Mouse (Mus musculus) spleen, adult 2 months (tissue): ENCODE results near the gene Ldb1.

Experiments used
- CTCF ChIP-seq: fragments of 200-500 bp; IDR thresholded peaks from 2 replicates; pipeline ENCODE4 v1.5.1; 2011; ENCODE audit warnings: mild to moderate bottlenecking, inconsistent platforms; ENCODE audit not compliant: insufficient read depth, insufficient read length, insufficient replicate concordance; ENCODE audit errors: extremely low read depth
- POLR2A ChIP-seq: fragments of 200-500 bp; IDR thresholded peaks from 2 replicates; pipeline ENCODE4 v1.6.1; 2011; ENCODE audit warnings: low read depth, low read length, inconsistent platforms

GRCm38 (mm10) chr19:45993981-45994737, 50.9 kb downstream of the Ldb1 start:
- no peak for TF ChIP-seq POLR2A
- no peak for TF ChIP-seq CTCF
